Mouse (Mus musculus) cerebellum, adult 9-10 months (tissue): Measurements from ENCODE around the gene Lasp1.

ENCODE experiments used
- DNase-seq: peaks from one replicate; pipeline ENCODE4 v3.0.0; 2022

Gene Lasp1

DNA sequence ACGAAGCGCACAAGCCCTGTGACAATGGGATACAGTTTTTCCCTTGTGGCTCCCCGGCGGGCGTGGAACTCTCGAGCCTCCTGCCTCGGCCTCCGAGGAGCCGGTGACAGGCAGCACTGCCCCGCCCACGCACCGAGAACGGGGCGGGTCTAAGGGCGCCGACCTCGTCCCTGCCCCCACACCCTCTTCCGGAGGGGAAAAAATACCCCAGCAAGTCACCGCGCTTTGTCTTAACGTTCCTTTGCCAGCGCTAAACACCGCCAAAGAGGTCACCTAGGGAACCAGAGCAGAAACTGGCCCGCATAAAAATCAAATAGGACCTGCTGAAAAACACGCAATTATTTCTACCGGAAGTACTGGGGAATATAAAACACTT is 84.7 kb downstream of the Lasp1 start:
- no peak for DNase-seq

DNA sequence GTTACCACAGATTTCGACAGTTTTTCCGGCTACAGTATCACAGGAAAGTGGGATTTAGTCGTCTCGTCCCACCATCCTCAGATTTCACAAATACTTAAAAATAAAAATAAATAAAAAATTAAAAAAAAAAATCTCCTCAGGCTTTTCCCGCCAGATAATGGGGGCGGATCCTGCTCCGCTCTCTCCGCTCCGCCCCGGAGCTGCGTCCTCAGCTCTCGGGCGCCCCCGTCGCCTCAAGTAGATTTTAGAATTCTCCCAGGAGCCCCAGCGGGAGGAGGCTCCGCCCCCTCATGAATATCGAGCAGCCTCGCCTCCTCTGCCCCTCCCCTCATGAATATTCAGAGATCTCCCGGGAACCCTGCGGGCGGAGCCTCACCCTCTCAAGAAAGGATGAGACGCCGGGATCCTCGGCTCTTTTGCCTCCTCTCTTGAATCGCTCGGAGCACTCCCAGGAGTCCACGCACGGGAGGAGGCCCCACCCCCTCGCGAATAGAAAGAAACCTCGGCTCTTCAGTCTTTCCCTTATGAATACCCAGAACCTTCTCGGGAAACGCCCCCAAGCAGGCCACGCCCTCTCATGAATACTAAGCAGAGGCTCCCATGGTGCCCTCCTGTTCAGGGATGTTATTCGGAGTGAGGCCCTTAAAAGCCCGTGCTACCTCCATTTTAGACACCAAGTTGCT is 85.3 kb downstream of the Lasp1 start, which contains the start of gene Fbxo47:
Fbxo47 (minus strand) TSS at position 237 of the 683 bp plus-strand sequence.
- peak; percentile 99 for DNase-seq

DNA sequence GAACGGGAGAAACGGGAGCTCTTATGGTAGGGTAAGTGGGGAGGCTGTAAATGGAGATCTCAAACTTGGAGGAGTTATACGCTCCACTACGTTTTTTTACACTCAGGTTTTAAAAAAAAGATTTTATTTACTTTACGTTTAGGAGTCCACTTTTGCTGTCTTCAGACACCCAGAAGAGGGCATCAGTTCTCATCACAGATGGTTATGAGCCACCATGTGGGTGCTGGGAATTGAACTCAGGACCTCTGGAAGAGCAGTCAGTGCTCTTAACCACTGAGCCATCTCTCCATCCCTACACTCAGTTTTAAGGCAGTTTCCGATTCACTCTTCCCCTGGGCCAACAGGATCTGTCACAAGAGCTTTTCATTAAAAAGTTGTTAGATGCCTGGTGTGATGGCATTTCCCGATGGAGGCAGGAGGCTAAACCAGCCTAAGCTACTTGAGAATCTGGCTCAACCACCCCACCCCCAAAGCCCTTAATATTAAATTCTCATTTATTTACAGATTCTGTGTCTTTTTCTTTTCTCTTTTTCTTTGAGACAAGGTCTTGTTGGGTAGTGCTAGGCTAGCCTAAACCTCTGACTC is 85.9 kb downstream of the Lasp1 start:
- DNase-seq: no peak

- DNase-seq: no peak
Measured at GRCm38 (mm10) chr11:97885296-97885915, 86.6 kb downstream of the Lasp1 start.
